Mouse (Mus musculus) limb, embryonic 15.5 days (tissue): ENCODE results near the gene Schip1. TPM values are rescaled to one million over a fixed set of nuclear protein-coding genes. Genes with fewer than 3 reads are reported as not detected.
A peak's percentile ranks its signal among the peaks of the same experiment; 100 is the strongest.

Experiments
- ATAC-seq: fragments of 200-750 bp; cut with Nextera tagmentation; 2 replicates; pipeline ENCODE4 v1.8.0; 2017; ENCODE audit warnings: low read depth, moderate TSS enrichment; ENCODE audit not compliant: insufficient number of reproducible peaks, low FRiP score, low TSS enrichment
- H3K27ac ChIP-seq: fragments of 300-500 bp; sonication (generic); 2 replicates; pipeline ENCODE4 v1.5.1; 2015; ENCODE audit warnings: moderate library complexity, mild to moderate bottlenecking, inconsistent platforms
- H3K27me3 ChIP-seq: fragments of 300-500 bp; sonication (generic); 2 replicates; pipeline ENCODE4 v1.6.1; 2015; ENCODE audit warnings: inconsistent platforms
- H3K36me3 ChIP-seq: fragments of 300-500 bp; sonication (generic); 2 replicates; pipeline ENCODE4 v1.6.1; 2015; ENCODE audit warnings: inconsistent platforms
- H3K4me1 ChIP-seq: fragments of 300-500 bp; sonication (generic); 2 replicates; pipeline ENCODE4 v1.6.1; 2015; ENCODE audit warnings: inconsistent platforms
- H3K4me2 ChIP-seq: fragments of 300-500 bp; sonication (generic); 2 replicates; pipeline ENCODE4 v1.6.1; 2015; ENCODE audit warnings: mild to moderate bottlenecking, inconsistent platforms
- H3K4me3 ChIP-seq: fragments of 300-500 bp; sonication (generic); 2 replicates; pipeline ENCODE4 v1.5.1; 2015; ENCODE audit warnings: mild to moderate bottlenecking, inconsistent platforms
- H3K9ac ChIP-seq: fragments of 300-500 bp; sonication (generic); 2 replicates; pipeline ENCODE4 v1.6.1; 2015; ENCODE audit warnings: inconsistent platforms
- H3K9me3 ChIP-seq: fragments of 300-500 bp; sonication (generic); 2 replicates; pipeline ENCODE4 v1.6.1; 2016; ENCODE audit warnings: inconsistent platforms
- WGBS: fragments of 180-500 bp; shearing (Covaris S2); methylation state at CpG from one replicate; pipeline ENCODE4 v1.1.7; 2015; 5-methylcytosine and 5-hydroxymethylcytosine counted together
- polyA plus RNA-seq: library from polyadenylated mRNA; unstranded; fragments of >200 nt; fragmentation: Nextera tagmentation; extraction: Ambion mirVana; gene quantifications from 2 replicates; pipeline ENCODE4 v1.2.1, GENCODE M21; 2015

The Schip1 gene
- polyA plus RNA-seq, 1 experiment from 2014 or later, result 16.1 TPM

DNA sequence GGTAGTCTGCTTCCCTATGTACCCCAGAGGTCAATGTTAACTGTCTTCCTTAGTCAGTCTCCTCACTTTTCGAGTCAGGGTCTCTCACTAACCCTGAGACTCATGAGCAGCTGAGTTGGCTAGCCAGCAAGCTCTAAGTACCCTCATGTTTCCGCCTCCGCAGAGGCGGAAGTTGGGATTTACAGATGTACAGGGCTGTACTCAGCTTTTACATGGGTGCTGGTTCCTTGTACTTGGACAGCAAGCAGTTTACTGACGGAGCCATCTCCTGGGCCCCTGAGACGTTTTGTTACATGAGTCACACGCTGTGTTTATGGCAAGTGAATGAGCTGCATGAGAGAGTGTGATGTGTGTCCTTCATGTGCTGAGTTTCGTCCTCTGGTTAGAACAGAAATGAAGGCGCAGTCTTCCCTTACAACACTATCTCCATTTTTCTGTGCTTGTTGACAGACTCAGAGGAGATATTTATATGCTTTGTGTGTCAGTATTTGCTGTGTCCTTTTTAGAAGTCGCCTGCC is 460.8 kb downstream of the Schip1 start:
- Histone ChIP-seq H3K9ac (no peak overlapping the region), H3K4me1 (no peaks in the 10 kb centered on the region), H3K27me3 (no peaks in the 10 kb centered on the region), H3K4me2 (no peak overlapping the region), H3K9me3 (no peaks in the 10 kb centered on the region), H3K4me3 (no peak overlapping the region), H3K27ac (no peak overlapping the region), H3K36me3 (no peaks in the 10 kb centered on the region)
- ATAC-seq, result no peak
- 83% methylated on average over 10 of the region's 10 CpGs for WGBS

DNA sequence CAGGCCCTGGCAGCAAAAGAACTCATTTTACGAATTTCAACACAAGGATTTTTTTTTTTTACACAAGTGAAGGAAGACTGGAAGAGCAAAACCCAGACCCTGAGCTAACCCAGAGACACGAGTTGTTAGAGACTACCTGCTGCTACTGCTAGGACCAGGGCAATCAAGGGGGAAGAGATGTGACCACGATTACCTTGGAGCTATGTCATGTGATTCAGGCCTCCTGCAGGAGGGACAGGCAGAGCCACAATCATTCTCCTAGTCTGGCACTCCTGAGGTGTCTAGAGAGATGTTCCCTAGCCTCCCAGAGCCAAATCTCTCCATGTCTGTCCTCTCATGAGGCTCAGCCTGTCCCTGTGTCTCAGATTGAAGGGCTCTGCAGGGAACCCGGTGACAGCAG is 461.8 kb downstream of the Schip1 start:
- no peaks in the 10 kb centered on the region for H3K36me3 ChIP-seq
- no peaks in the 10 kb centered on the region for H3K4me1 ChIP-seq
- ATAC-seq, result no peak
- no peaks in the 10 kb centered on the region for H3K27me3 ChIP-seq
- no peak overlapping the region for H3K4me2 ChIP-seq
- WGBS, result 54% methylated on average over 4 of the region's 4 CpGs
- no peak overlapping the region for H3K4me3 ChIP-seq
- no peak overlapping the region for H3K27ac ChIP-seq
- H3K9ac ChIP-seq, result no peak overlapping the region
- no peaks in the 10 kb centered on the region for H3K9me3 ChIP-seq

DNA sequence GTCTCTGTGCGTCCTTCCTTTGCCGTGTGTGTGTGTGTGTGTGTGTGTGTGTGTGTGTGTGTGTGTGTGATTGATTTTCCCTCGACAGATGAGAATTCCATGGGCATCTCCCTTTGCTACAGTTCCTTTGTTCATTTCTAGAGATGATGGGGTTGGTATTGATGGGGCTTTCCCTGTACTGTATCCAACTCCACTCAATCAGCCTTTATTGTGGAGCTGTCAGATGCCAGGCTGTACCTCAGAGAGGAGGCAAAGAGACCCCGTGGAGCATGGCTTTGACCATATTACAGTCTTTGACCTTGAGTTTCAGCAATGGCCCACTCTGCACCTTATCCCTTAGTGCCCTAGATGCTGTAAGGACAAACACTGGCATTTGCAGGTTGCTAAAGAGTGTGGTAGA is 462.6 kb downstream of the Schip1 start:
- H3K4me3 ChIP-seq, result no peak overlapping the region
- no peak overlapping the region for H3K27ac ChIP-seq
- ATAC-seq, result no peak
- no peaks in the 10 kb centered on the region for H3K9me3 ChIP-seq
- WGBS, result 79% methylated on average over 4 of the region's 4 CpGs
- H3K27me3 ChIP-seq, result no peaks in the 10 kb centered on the region
- H3K36me3 ChIP-seq, result no peaks in the 10 kb centered on the region
- H3K9ac ChIP-seq, result no peak overlapping the region
- H3K4me1 ChIP-seq, result no peaks in the 10 kb centered on the region
- no peak overlapping the region for H3K4me2 ChIP-seq

DNA sequence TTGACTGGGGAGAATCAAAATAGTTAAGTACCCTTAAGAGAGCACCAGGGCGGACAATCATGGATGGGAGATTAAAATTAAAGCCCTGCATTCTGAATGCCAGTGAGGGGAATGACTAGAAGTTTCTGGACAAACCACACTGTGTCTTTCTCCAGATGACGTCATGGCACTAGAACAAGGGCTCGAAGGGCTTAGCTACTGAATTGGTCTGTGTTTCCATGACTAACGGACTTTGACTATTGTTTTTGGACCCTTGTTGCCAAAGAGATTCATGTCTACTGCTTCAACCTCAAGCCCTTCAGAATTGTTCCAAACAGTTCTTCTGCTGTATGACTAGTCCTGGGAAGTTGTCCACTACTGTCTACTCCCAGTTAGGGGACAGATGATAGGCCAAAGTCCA is 467.3 kb downstream of the Schip1 start:
- no peaks in the 10 kb centered on the region for H3K27me3 ChIP-seq
- 89% methylated on average over 4 of the region's 4 CpGs for WGBS
- no peak overlapping the region for H3K9ac ChIP-seq
- H3K27ac ChIP-seq, result no peak overlapping the region
- H3K4me3 ChIP-seq, result no peak overlapping the region
- no peak for ATAC-seq
- H3K4me1 ChIP-seq, result 0 out of 2 replicates have a peak, but pooled peaks cover 2% of the 10 kb centered on the region
- peaks cover 4% of the 10 kb centered on the region; the same call in 1 of the 2 replicates for H3K9me3 ChIP-seq
- no peaks in the 10 kb centered on the region for H3K36me3 ChIP-seq
- no peak overlapping the region for H3K4me2 ChIP-seq

- Histone ChIP-seq H3K9ac (no peak overlapping the region), H3K27ac (no peak overlapping the region), H3K4me1 (peaks cover 4% of the 10 kb centered on the region; the same call in 1 of the 2 replicates), H3K4me3 (no peak overlapping the region), H3K27me3 (no peaks in the 10 kb centered on the region), H3K36me3 (no peaks in the 10 kb centered on the region), H3K4me2 (no peak overlapping the region), H3K9me3 (peaks cover 4% of the 10 kb centered on the region; the same call in 1 of the 2 replicates)
- 18% methylated on average over 7 of the region's 7 CpGs for WGBS
- ATAC-seq, result no peak
Measured at GRCm38 (mm10) chr3:68534571-68535051, 470.0 kb downstream of the Schip1 start.

DNA sequence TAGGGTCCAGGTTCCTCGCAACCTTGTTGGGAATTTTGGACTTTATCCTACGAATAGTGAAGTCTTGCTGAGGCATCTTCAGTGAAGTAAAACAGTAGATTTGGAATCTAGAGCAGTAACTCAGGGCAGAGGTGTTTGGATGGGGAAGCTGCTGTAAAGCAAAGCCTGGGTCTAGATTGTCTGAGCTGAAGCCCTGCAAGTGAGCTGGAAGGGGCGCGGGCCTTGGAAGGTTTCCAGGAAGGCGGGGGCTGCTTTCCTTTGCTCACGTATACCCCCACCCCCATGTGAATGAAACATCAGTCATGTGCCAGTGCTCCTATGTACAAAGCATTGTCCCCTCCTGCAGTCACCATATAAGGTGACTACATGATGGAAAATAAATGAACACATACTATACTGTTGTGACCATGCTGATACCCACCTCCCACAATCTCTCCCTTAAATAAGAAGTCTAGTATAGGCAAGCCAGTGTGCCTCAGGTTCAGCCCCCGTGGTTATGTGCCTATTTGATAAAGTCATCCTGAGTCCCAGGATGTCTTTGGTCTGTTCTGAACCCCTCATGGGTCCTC is 470.6 kb downstream of the Schip1 start:
- no peak overlapping the region for H3K27ac ChIP-seq
- 70% methylated on average over 7 of the region's 7 CpGs for WGBS

GRCm38 (mm10) chr3:68536071-68536470 is 471.5 kb downstream of the Schip1 start:
- Histone ChIP-seq H3K4me1 (peaks cover 7% of the 10 kb centered on the region; the same call in 1 of the 2 replicates), H3K27ac (no peak overlapping the region), H3K4me2 (no peak overlapping the region), H3K36me3 (no peaks in the 10 kb centered on the region), H3K9ac (no peak overlapping the region), H3K4me3 (no peak overlapping the region), H3K27me3 (0 out of 2 replicates have a peak, but pooled peaks cover 3% of the 10 kb centered on the region), H3K9me3 (peaks cover 4% of the 10 kb centered on the region; the same call in 1 of the 2 replicates)
- no peak for ATAC-seq
- 81% methylated on average over 3 of the region's 3 CpGs for WGBS

More for the DNA sequence above, 470.6 kb downstream of the Schip1 start:
- Histone ChIP-seq H3K27me3 (no peaks in the 10 kb centered on the region), H3K4me2 (no peak overlapping the region), H3K9ac (no peak overlapping the region), H3K9me3 (peaks cover 4% of the 10 kb centered on the region; the same call in 1 of the 2 replicates), H3K4me3 (no peak overlapping the region), H3K36me3 (no peaks in the 10 kb centered on the region), H3K4me1 (peaks cover 7% of the 10 kb centered on the region; the same call in 1 of the 2 replicates)
- no peak for ATAC-seq

GRCm38 (mm10) chr3:68541688-68542087 is 477.1 kb downstream of the Schip1 start:
- peaks cover 10% of the 10 kb centered on the region; the same call in 1 of the 2 replicates for H3K4me1 ChIP-seq
- no peak for ATAC-seq
- H3K27ac ChIP-seq, result no peak overlapping the region
- H3K36me3 ChIP-seq, result no peaks in the 10 kb centered on the region
- no peak overlapping the region for H3K4me2 ChIP-seq
- peaks cover 1% of the 10 kb centered on the region; the same call in 1 of the 2 replicates for H3K9me3 ChIP-seq
- no peak overlapping the region for H3K9ac ChIP-seq
- no peak overlapping the region for H3K4me3 ChIP-seq
- 81% methylated on average over 8 of the region's 8 CpGs for WGBS
- 0 out of 2 replicates have a peak, but pooled peaks cover 12% of the 10 kb centered on the region for H3K27me3 ChIP-seq

DNA sequence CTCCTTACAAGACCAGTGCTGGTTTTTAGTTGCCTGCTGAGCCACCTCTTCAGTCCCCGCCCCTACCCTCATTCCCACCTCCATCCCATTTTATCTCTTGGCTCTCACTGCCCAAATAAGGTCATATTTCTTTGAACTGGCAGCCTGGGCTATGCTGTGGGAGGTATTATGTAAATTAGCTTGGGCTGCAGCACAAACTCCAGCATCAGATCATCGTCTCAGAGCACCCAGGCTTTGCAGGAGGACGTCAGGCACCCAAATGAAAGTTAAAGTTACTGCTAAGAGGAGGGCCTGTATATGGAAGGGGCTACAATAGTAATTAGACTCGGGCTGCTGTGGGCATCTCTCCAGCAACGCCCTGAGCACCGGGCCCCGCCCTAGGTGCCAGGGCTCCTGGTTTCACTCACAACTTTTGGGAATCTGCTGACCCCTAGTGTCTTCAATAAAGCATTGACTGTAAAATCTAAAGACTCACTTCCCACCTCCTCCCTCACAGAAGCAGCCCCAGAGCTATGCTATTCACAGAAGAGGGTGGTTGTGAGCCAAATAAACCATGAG is 478.4 kb downstream of the Schip1 start:
- no peak overlapping the region for H3K9ac ChIP-seq
- H3K27ac ChIP-seq, result no peak overlapping the region
- peak overlapping the region; percentile 23 for H3K4me3 ChIP-seq
- peaks cover 10% of the 10 kb centered on the region; the same call in 1 of the 2 replicates for H3K4me1 ChIP-seq
- WGBS, result 7% methylated on average over 7 of the region's 7 CpGs
- no peaks in the 10 kb centered on the region for H3K36me3 ChIP-seq
- ATAC-seq, result peak; percentile 42; the same call in 1 of the 2 replicates
- H3K4me2 ChIP-seq, result peak overlapping the region; percentile 44
- H3K27me3 ChIP-seq, result 0 out of 2 replicates have a peak, but pooled peaks cover 12% of the 10 kb centered on the region
- no peaks in the 10 kb centered on the region for H3K9me3 ChIP-seq

- no peak overlapping the region for H3K4me2 ChIP-seq
- H3K36me3 ChIP-seq, result no peaks in the 10 kb centered on the region
- H3K27me3 ChIP-seq, result 0 out of 2 replicates have a peak, but pooled peaks cover 12% of the 10 kb centered on the region
- H3K4me1 ChIP-seq, result peaks cover 5% of the 10 kb centered on the region; the same call in 1 of the 2 replicates
- H3K9me3 ChIP-seq, result no peaks in the 10 kb centered on the region
- WGBS, result 77% methylated on average over 7 of the region's 7 CpGs
- H3K27ac ChIP-seq, result no peak overlapping the region
- H3K9ac ChIP-seq, result no peak overlapping the region
- ATAC-seq, result no peak
- H3K4me3 ChIP-seq, result no peak overlapping the region
Measured at GRCm38 (mm10) chr3:68544811-68545210, 480.2 kb downstream of the Schip1 start.

- Histone ChIP-seq H3K4me2 (no peak overlapping the region), H3K4me1 (peaks cover 5% of the 10 kb centered on the region; the same call in 1 of the 2 replicates), H3K9ac (no peak overlapping the region), H3K4me3 (no peak overlapping the region), H3K36me3 (no peaks in the 10 kb centered on the region), H3K27ac (no peak overlapping the region), H3K27me3 (0 out of 2 replicates have a peak, but pooled peaks cover 11% of the 10 kb centered on the region), H3K9me3 (no peaks in the 10 kb centered on the region)
- no peak for ATAC-seq
- 46% methylated on average over 6 of the region's 6 CpGs for WGBS
Measured at GRCm38 (mm10) chr3:68545898-68546297, 481.3 kb downstream of the Schip1 start.

DNA sequence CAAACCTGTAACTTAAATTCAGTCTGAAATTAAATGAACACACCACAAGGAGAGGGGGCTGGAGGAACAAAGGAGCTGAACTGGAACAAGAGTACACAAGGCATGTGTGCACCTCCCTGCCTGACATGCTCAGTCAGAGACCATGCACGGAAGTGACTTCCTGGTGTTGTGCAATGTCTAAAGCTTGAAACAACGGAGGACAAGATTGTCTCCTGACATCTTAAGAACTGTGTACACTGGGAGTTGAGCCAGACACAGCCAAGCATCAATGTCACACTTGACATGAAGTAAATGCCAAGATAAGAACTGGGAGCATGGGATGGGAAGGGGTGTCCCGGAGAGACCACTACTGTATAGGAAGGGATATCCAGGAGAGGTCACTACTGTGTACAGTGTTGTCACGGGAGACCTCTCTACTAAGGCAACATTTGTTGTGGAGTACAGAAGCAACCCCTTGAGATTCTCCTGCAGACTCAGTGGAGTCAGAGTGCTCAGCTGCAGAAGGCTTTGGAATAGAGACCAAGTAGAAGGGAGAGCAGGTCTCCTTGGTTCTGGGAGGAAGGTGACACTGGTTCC is 490.6 kb downstream of the Schip1 start:
- Histone ChIP-seq H3K4me1 (no peaks in the 10 kb centered on the region), H3K36me3 (no peaks in the 10 kb centered on the region), H3K27me3 (no peaks in the 10 kb centered on the region), H3K9ac (no peak overlapping the region), H3K4me2 (no peak overlapping the region), H3K4me3 (no peak overlapping the region), H3K9me3 (no peaks in the 10 kb centered on the region), H3K27ac (no peak overlapping the region)
- 74% methylated on average over 4 of the region's 4 CpGs for WGBS
- ATAC-seq, result no peak
